Mouse (Mus musculus): Measurements from ENCODE around the gene Selenom.

DNA sequence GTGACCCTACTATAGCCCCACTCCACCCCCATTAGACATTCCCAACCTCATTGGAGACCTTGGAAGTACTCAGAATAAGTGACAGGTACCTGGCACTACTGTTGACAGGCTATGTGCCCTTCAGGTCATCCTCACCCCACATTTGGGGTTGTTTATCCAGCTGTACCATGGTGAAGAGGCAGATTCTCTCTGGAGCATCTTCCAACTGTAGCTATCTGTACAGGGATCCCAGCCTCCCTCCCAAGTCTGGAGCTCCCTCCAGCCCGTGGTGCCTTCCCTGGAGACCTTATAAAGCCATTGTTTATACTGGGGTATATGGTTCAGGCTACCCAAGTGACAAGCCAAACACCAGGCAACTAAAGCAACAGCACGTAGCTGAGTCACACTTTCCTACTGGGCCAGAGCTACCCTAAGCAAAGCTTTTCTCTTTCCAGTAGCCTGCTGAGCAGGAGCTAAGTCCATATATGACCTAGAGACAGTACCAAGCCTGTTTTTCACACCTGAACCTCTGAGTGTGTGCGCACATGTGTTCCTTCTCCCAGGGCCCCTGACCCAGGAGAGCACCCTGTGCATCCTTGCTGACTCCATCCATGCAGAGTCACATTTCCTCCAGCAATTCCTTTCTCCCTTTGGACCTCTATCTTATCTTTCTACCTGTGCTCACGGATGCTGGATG is 4.7 kb downstream of the Selenom start:
- TF ChIP-seq CTCF (conservative IDR thresholded peaks at IDR 0.05 in 1 of 2, IDR thresholded peaks at IDR 0.05 in 1 of 2; ENCODE audit: low read depth in 2 of 2, low read length in 2 of 2) (no peak), RCOR1 (conservative IDR thresholded peaks at IDR 0.05; ENCODE audit: low read depth, low read length) (no peak), ZC3H11A (IDR thresholded peaks at IDR 0.05; ENCODE audit: low read depth, low read length) (no peak), NRF1 (IDR thresholded peaks at IDR 0.05; ENCODE audit: low read depth, low read length) (no peak), BHLHE40 (IDR thresholded peaks at IDR 0.05; ENCODE audit: low read depth, low read length) (no peak), POLR2AphosphoS2 (IDR thresholded peaks at IDR 0.05; ENCODE audit: low read depth, low read length) (no peak), HCFC1 (IDR thresholded peaks at IDR 0.05; ENCODE audit: low read depth, low read length) (no peak), MXI1 (IDR thresholded peaks at IDR 0.05; ENCODE audit: low read depth, low read length) (no peak)

All from CH12.LX (cell line).